9 mouse cellular contexts compared by ENCODE assay signal in genomic region chr16:22733772-22734528, GRCm38 (mm10).
A peak's percentile ranks its signal among the peaks of the same experiment; 100 is the strongest.
DNase-seq lines count a peak whose midpoint lies in the region; ATAC-seq and TF ChIP-seq lines count a peak whose summit lies in the region.
"Had no signal": no experiment of that assay in that cellular context is flagged by ENCODE, and none has a peak within 500 bp of the region (broad histone marks: within the 10 kb centered on the region; RNA-seq: fewer than 3 reads in every experiment).

No protein-coding gene starts in this region.

- no peak overlapping the region for H3K4me2 ChIP-seq in lung, embryonic 14.5 days
- H3K4me2 ChIP-seq in hindbrain, embryonic 15.5 days = no peak overlapping the region
- no peak overlapping the region for H3K4me2 ChIP-seq in midbrain, postnatal 0 days (ENCODE audit: low read depth, low read length, poor library complexity, severe bottlenecking)
- H3K4me2 ChIP-seq: liver, embryonic 13.5 days had no signal

- no peak overlapping the region for H3K27ac ChIP-seq in lung, embryonic 14.5 days (ENCODE audit: low read depth)
- H3K27ac ChIP-seq in hindbrain, embryonic 15.5 days (replicated peaks) = no peak overlapping the region
- no peak overlapping the region for H3K27ac ChIP-seq in midbrain, postnatal 0 days (ENCODE audit: low read depth, low read length)
- H3K27ac ChIP-seq: liver, embryonic 13.5 days had no signal

- H3K4me1 ChIP-seq in lung, embryonic 14.5 days (ENCODE audit: insufficient read depth) = no peaks in the 10 kb centered on the region
- H3K4me1 ChIP-seq in hindbrain, embryonic 15.5 days (replicated peaks) = peaks cover 8% of the 10 kb centered on the region
- H3K4me1 ChIP-seq in midbrain, postnatal 0 days (ENCODE audit: insufficient read depth, low read length) = no peaks in the 10 kb centered on the region; the same call in 1 of the 2 replicates
- H3K4me1 ChIP-seq: liver, embryonic 13.5 days had no signal

- H3K27me3 ChIP-seq in lung, embryonic 14.5 days (ENCODE audit: insufficient read depth, low read length) = no peaks in the 10 kb centered on the region
- H3K27me3 ChIP-seq in hindbrain, embryonic 15.5 days = no peaks in the 10 kb centered on the region
- no peaks in the 10 kb centered on the region for H3K27me3 ChIP-seq in midbrain, postnatal 0 days (ENCODE audit: insufficient read depth, low read length)
- H3K27me3 ChIP-seq: liver, embryonic 13.5 days had no signal

- 20% methylated on average over 11 of the region's 11 CpGs for WGBS in lung, embryonic 14.5 days
- WGBS in hindbrain, embryonic 15.5 days = 17% methylated on average over 11 of the region's 11 CpGs
- WGBS in midbrain, postnatal 0 days = 26% methylated on average over 11 of the region's 11 CpGs

- no peak overlapping the region for H3K9ac ChIP-seq in lung, embryonic 14.5 days
- no peak overlapping the region for H3K9ac ChIP-seq in hindbrain, embryonic 15.5 days
- H3K9ac ChIP-seq in midbrain, postnatal 0 days (replicated peaks; ENCODE audit: low read length, poor library complexity, severe bottlenecking) = no peak overlapping the region
- H3K9ac ChIP-seq: liver, embryonic 13.5 days had no signal

- H3K4me3 ChIP-seq in lung, embryonic 14.5 days (ENCODE audit: low read depth, low read length) = no peak overlapping the region
- no peak overlapping the region for H3K4me3 ChIP-seq in hindbrain, embryonic 15.5 days
- no peak overlapping the region for H3K4me3 ChIP-seq in midbrain, postnatal 0 days (ENCODE audit: low read depth, low read length)
- H3K4me3 ChIP-seq: liver, embryonic 13.5 days had no signal

- TF ChIP-seq CTCF in lung, embryonic 14.5 days (IDR thresholded peaks at IDR 0.05; ENCODE audit: low read depth) = no peak
- TF ChIP-seq CTCF in midbrain, postnatal 0 days (IDR thresholded peaks at IDR 0.05) = no peak

- no peaks in the 10 kb centered on the region for H3K36me3 ChIP-seq in lung, embryonic 14.5 days (ENCODE audit: insufficient read depth)
- no peaks in the 10 kb centered on the region for H3K36me3 ChIP-seq in hindbrain, embryonic 15.5 days
- no peaks in the 10 kb centered on the region for H3K36me3 ChIP-seq in midbrain, postnatal 0 days (ENCODE audit: insufficient read depth, low read length)
- H3K36me3 ChIP-seq: liver, embryonic 13.5 days had no signal

- H3K9me3 ChIP-seq in lung, embryonic 14.5 days (ENCODE audit: low read depth, low read length) = no peaks in the 10 kb centered on the region
- no peaks in the 10 kb centered on the region for H3K9me3 ChIP-seq in hindbrain, embryonic 15.5 days
- H3K9me3 ChIP-seq in midbrain, postnatal 0 days (ENCODE audit: low read length) = no peaks in the 10 kb centered on the region
- H3K9me3 ChIP-seq: liver, embryonic 13.5 days had no signal

- DNase-seq in adrenal gland, postnatal 14 days = peak; percentile 9
- no peak for DNase-seq in adrenal gland, adult 8-10 months
- DNase-seq in lung, embryonic 14.5 days = peak; percentile 7
- no peak for DNase-seq in lung, postnatal 25 days (ENCODE audit: low spot score)
- DNase-seq in midbrain, postnatal 0 days (ENCODE audit: low spot score) = no peak
- DNase-seq in gastrocnemius, postnatal 10 days = no peak
- DNase-seq: liver, embryonic 13.5 days had no signal

- ATAC-seq in lung, embryonic 14.5 days (ENCODE audit: insufficient read depth) = no peak; the same call in 1 of the 2 replicates
- ATAC-seq in hindbrain, embryonic 15.5 days (ENCODE audit: low FRiP score, low read depth) = peak; percentile 23; the same call in 1 of the 2 replicates
- peak; percentile 56; the same call in 1 of the 2 replicates for ATAC-seq in midbrain, postnatal 0 days (ENCODE audit: low FRiP score)
- no peak for ATAC-seq in erythroid progenitor cell, adult 5-6 weeks (replicated peaks; ENCODE audit: low FRiP score, poor library complexity, severe bottlenecking)

Comparison
In these comparisons a context has a peak if more than half of its experiments do, and no peak if none do; other contexts are left out.
1. DNase-seq: peak in adrenal gland, postnatal 14 days (single experiment) and lung, embryonic 14.5 days (single experiment); none in adrenal gland, adult 8-10 months (single experiment), lung, postnatal 25 days (single experiment), midbrain, postnatal 0 days (single experiment) and gastrocnemius, postnatal 10 days (single experiment).
2. ATAC-seq: peak in hindbrain, embryonic 15.5 days (single experiment) and midbrain, postnatal 0 days (single experiment); none in lung, embryonic 14.5 days (single experiment) and erythroid progenitor cell, adult 5-6 weeks (single experiment).